Mouse (Mus musculus): Measurements from ENCODE around the gene Prss21. TPM values are rescaled to one million over a fixed set of nuclear protein-coding genes. Genes with fewer than 3 reads are reported as not detected.
"Not testable (repeated sequence)": the region's sequence is repeated elsewhere in the genome, so short reads cannot be mapped to it uniquely, and the experiment has no call there.

Prss21 gene
- polyA plus RNA-seq, 1 experiment = not detected

DNA sequence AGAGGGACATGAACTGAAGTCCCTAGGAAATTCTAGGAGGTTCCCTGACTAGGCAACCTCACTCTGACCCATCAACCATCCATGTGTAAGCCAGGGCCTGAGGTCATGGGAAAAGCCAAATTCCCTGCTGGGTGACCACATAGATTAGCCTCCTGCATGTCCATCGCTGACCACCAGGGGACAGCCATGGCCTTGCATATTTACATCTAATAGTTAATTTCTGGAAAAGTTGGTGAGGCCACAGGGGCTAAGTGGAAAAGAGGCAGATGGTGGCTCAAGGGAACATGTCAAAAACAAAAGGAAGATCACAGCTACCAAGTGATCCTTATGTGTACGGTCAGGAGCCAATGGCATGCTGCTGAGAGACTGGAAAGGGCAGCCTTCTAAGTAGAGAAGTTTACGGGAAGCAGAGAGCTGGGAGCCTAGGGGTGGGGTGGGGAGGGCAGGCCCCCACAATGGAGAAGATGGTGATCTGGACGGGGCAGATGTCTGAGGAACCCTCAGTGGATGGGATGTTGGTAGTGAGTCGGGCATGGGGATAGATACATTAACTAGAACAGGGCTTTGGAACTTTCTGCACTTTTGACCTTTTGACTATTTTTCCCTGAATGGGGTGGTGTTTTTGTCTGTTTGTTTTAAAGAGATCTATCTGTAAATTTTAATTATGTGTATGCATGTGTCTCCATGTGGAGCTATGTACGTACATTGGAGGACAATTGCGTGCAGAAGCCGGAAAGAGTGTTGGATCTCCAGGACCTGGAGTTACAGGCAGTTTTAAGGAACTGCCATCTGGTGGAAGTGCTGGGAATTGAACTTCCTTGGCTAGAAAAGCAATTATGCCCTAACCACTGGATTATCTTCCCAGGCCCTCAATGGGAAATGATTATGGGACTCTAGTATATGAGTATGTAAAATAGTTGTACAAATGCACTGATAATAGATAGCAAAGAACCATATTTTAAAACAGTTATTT, 6.3 kb downstream of the Prss21 start:
- Histone ChIP-seq H3K36me3 (ENCODE audit: control insufficient read depth, insufficient read depth) (no peaks in the 10 kb centered on the region), H3K27me3 (ENCODE audit: control insufficient read depth, insufficient read depth, insufficient read length) (peaks cover 24% of the 10 kb centered on the region), H3ac (ENCODE audit: control insufficient read depth, insufficient read length) (no peak overlapping the region), H3K4me3 (no peak overlapping the region), H3K79me2 (ENCODE audit: control insufficient read depth, insufficient read depth) (no peaks in the 10 kb centered on the region), H3K4me2 (ENCODE audit: low read depth) (no peak overlapping the region)
- TF ChIP-seq TCF3 (IDR thresholded peaks at IDR 0.05; ENCODE audit: insufficient read length, low read depth) (no peak), POLR2AphosphoS2 (IDR thresholded peaks at IDR 0.05; ENCODE audit: insufficient read length, low read depth) (no peak), MAX (IDR thresholded peaks at IDR 0.05; ENCODE audit: low read depth) (no peak), MYOD1 (IDR thresholded peaks at IDR 0.05; ENCODE audit: control insufficient read depth in 1 of 3, insufficient read length in 2 of 3, low read depth in 2 of 3) (no peak), SRF (IDR thresholded peaks at IDR 0.05; ENCODE audit: control insufficient read depth, insufficient read length, low read depth) (no peak), MYOG (IDR thresholded peaks at IDR 0.05; ENCODE audit: control insufficient read depth in 1 of 3, insufficient read depth in 1 of 3, insufficient read length in 2 of 3, low read depth in 2 of 3) (no peak), E2F4 (IDR thresholded peaks at IDR 0.05; ENCODE audit: insufficient read depth) (no peak), REST (IDR thresholded peaks at IDR 0.05; ENCODE audit: insufficient read depth, insufficient read length) (no peak), CEBPB (IDR thresholded peaks at IDR 0.05; ENCODE audit: insufficient read depth, poor library complexity, severe bottlenecking) (no peak), TCF12 (IDR thresholded peaks at IDR 0.05; ENCODE audit: insufficient read depth, poor library complexity, severe bottlenecking) (no peak), USF1 (IDR thresholded peaks at IDR 0.05; ENCODE audit: low read depth) (no peak), POLR2A (IDR thresholded peaks at IDR 0.05; ENCODE audit: insufficient read length, low read depth) (no peak)

DNA sequence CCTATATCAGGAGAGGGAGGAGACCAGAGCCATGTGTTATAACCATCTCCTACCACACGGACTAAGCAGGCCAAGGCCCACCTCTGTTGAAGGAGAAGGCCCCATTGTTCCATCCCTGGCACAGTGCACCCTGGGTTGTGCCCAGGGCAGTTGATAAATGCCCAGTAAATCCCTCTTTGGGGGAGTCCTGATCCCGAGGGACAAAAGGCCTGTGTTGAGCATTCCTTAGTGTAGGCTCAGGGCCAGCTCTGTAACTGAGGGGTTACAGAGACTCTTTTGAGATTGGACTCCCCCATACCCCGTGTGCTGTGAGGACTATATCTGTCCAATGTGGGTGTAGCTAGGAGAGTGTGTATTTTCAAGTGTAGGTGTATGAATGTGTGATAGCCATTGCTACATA, 8.9 kb downstream of the Prss21 start:
- Histone ChIP-seq H3K4me3 (no peak overlapping the region), H3K27me3 (ENCODE audit: control insufficient read depth, insufficient read depth, insufficient read length) (peaks cover 16% of the 10 kb centered on the region), H3K4me2 (ENCODE audit: low read depth) (no peak overlapping the region), H3K79me2 (ENCODE audit: control insufficient read depth, insufficient read depth) (no peaks in the 10 kb centered on the region), H3K36me3 (ENCODE audit: control insufficient read depth, insufficient read depth) (no peaks in the 10 kb centered on the region), H3ac (ENCODE audit: control insufficient read depth, insufficient read length) (no peak overlapping the region)
- TF ChIP-seq USF1 (IDR thresholded peaks at IDR 0.05; ENCODE audit: low read depth) (no peak), MYOD1 (IDR thresholded peaks at IDR 0.05; ENCODE audit: control insufficient read depth in 1 of 3, insufficient read length in 2 of 3, low read depth in 2 of 3) (no peak), E2F4 (IDR thresholded peaks at IDR 0.05; ENCODE audit: insufficient read depth) (no peak), SRF (IDR thresholded peaks at IDR 0.05; ENCODE audit: control insufficient read depth, insufficient read length, low read depth) (no peak), TCF3 (IDR thresholded peaks at IDR 0.05; ENCODE audit: insufficient read length, low read depth) (no peak), POLR2A (IDR thresholded peaks at IDR 0.05; ENCODE audit: insufficient read length, low read depth) (no peak), MAX (IDR thresholded peaks at IDR 0.05; ENCODE audit: low read depth) (no peak), POLR2AphosphoS2 (IDR thresholded peaks at IDR 0.05; ENCODE audit: insufficient read length, low read depth) (no peak), TCF12 (IDR thresholded peaks at IDR 0.05; ENCODE audit: insufficient read depth, poor library complexity, severe bottlenecking) (no peak), CEBPB (IDR thresholded peaks at IDR 0.05; ENCODE audit: insufficient read depth, poor library complexity, severe bottlenecking) (no peak), REST (IDR thresholded peaks at IDR 0.05; ENCODE audit: insufficient read depth, insufficient read length) (no peak), MYOG (IDR thresholded peaks at IDR 0.05; ENCODE audit: control insufficient read depth in 1 of 3, insufficient read depth in 1 of 3, insufficient read length in 2 of 3, low read depth in 2 of 3) (no peak)

DNA sequence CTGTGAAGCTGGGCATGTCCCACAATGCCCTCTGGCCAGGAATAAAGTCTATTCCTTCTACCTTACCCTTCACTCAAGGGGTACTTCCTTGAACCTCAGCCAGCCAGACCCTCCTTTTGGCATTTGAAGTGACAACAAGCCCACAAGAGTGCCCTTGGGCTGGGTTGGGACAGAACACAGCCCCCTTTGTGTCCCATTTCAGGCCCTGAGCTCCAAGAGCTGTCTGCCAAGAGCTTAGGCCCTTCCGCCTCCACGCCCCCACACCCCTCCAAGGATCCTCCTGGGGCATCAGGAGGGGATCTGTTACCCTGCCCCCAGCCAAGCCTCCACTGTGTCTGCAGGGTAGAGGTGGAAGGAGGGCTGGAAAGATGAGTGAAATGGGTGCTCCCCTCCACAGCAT, 9.3 kb downstream of the Prss21 start:
- no peak overlapping the region for H3K4me2 ChIP-seq (ENCODE audit: low read depth)

DNA sequence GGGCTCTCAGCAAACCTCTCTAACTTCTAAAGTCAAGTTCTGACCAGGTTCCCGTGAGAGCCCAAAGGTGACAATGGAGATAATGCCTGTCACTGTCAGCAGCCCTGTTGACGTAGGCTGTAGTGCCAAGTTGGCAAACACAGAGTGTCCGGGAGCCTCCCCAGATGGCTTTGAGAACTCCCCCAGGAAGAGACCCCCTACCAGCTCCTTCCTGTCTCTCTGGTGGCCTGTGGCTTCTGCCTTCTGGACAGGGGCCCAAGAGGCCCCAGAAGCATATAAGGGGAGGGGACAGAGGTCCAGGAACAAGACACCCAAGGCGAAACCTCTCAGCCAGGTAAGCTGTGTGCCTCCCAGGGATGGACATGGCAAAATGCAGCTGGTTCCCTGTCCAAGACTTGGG, 12.7 kb downstream of the Prss21 start, which contains the start of the genes Dcpp1 and Dcpp2:
Dcpp1 (plus strand) TSS at position 301 of the 400 bp plus-strand sequence.
Dcpp2 (plus strand) TSS at position 305 of the 400 bp plus-strand sequence.
- H3K79me2 ChIP-seq (ENCODE audit: control insufficient read depth, insufficient read depth); H3K4me3 ChIP-seq; H3ac ChIP-seq (ENCODE audit: control insufficient read depth, insufficient read length); H3K36me3 ChIP-seq (ENCODE audit: control insufficient read depth, insufficient read depth); H3K4me2 ChIP-seq (ENCODE audit: low read depth): not testable (repeated sequence)
- peaks cover 13% of the 10 kb centered on the region for H3K27me3 ChIP-seq (ENCODE audit: control insufficient read depth, insufficient read depth, insufficient read length)

More for the DNA sequence above, 9.3 kb downstream of the Prss21 start:
- H3K4me3 ChIP-seq = no peak overlapping the region
- no peaks in the 10 kb centered on the region for H3K79me2 ChIP-seq (ENCODE audit: control insufficient read depth, insufficient read depth)
- no peak overlapping the region for H3ac ChIP-seq (ENCODE audit: control insufficient read depth, insufficient read length)
- peaks cover 16% of the 10 kb centered on the region for H3K27me3 ChIP-seq (ENCODE audit: control insufficient read depth, insufficient read depth, insufficient read length)
- no peaks in the 10 kb centered on the region for H3K36me3 ChIP-seq (ENCODE audit: control insufficient read depth, insufficient read depth)
- TF ChIP-seq E2F4 (IDR thresholded peaks at IDR 0.05; ENCODE audit: insufficient read depth) = no peak
- no peak for TF ChIP-seq MYOG (IDR thresholded peaks at IDR 0.05; ENCODE audit: control insufficient read depth in 1 of 3, insufficient read depth in 1 of 3, insufficient read length in 2 of 3, low read depth in 2 of 3)
- TF ChIP-seq TCF12 (IDR thresholded peaks at IDR 0.05; ENCODE audit: insufficient read depth, poor library complexity, severe bottlenecking) = no peak
- TF ChIP-seq POLR2AphosphoS2 (IDR thresholded peaks at IDR 0.05; ENCODE audit: insufficient read length, low read depth) = no peak
- TF ChIP-seq POLR2A (IDR thresholded peaks at IDR 0.05; ENCODE audit: insufficient read length, low read depth) = no peak
- no peak for TF ChIP-seq TCF3 (IDR thresholded peaks at IDR 0.05; ENCODE audit: insufficient read length, low read depth)
- TF ChIP-seq REST (IDR thresholded peaks at IDR 0.05; ENCODE audit: insufficient read depth, insufficient read length) = no peak
- TF ChIP-seq SRF (IDR thresholded peaks at IDR 0.05; ENCODE audit: control insufficient read depth, insufficient read length, low read depth) = no peak
- no peak for TF ChIP-seq CEBPB (IDR thresholded peaks at IDR 0.05; ENCODE audit: insufficient read depth, poor library complexity, severe bottlenecking)
- no peak for TF ChIP-seq MAX (IDR thresholded peaks at IDR 0.05; ENCODE audit: low read depth)
- no peak for TF ChIP-seq USF1 (IDR thresholded peaks at IDR 0.05; ENCODE audit: low read depth)
- no peak for TF ChIP-seq MYOD1 (IDR thresholded peaks at IDR 0.05; ENCODE audit: control insufficient read depth in 1 of 3, insufficient read length in 2 of 3, low read depth in 2 of 3)

DNA sequence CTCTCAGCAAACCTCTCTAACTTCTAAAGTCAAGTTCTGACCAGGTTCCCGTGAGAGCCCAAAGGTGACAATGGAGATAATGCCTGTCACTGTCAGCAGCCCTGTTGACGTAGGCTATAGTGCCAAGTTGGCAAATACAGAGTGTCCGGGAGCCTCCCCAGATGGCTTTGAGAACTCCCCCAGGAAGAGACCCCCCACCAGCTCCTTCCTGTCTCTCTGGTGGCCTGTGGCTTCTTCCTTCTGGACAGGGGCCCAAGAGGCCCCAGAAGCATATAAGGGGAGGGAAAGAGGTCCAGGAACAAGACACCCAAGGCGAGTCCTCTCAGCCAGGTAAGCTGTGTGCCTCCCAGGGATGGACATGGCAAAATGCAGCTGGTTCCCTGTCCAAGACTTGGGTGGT, 49.3 kb downstream of the Prss21 start, which contains the start of gene Dcpp3:
Dcpp3 (plus strand) TSS at position 301 of the 400 bp plus-strand sequence.
- H3ac ChIP-seq (ENCODE audit: control insufficient read depth, insufficient read length); H3K27me3 ChIP-seq (ENCODE audit: control insufficient read depth, insufficient read depth, insufficient read length); H3K4me3 ChIP-seq; H3K79me2 ChIP-seq (ENCODE audit: control insufficient read depth, insufficient read depth); H3K4me2 ChIP-seq (ENCODE audit: low read depth); H3K36me3 ChIP-seq (ENCODE audit: control insufficient read depth, insufficient read depth): not testable (repeated sequence)

Measured in myocyte (in vitro differentiated cells).